Mouse (Mus musculus) hindbrain, embryonic 14.5 days (tissue): ENCODE measurements around the gene Olfr1261. TPM values are rescaled to one million over a fixed set of nuclear protein-coding genes. Genes with fewer than 3 reads are reported as not detected.

Source experiments
- ATAC-seq: fragments of 200-750 bp; cut with Nextera tagmentation; 2 replicates; pipeline ENCODE4 v1.8.0; 2017; ENCODE audit warnings: moderate number of reproducible peaks, mild to moderate bottlenecking, moderate TSS enrichment, moderate library complexity; ENCODE audit not compliant: low FRiP score
- DNase-seq: peaks from one replicate; pipeline ENCODE4 v3.0.0-alpha.2; 2015; ENCODE audit warnings: low spot score
- H3K27ac ChIP-seq: fragments of 300-500 bp; sonication (generic); 2 replicates; pipeline ENCODE4 v1.5.1; 2014; ENCODE audit warnings: mild to moderate bottlenecking, moderate library complexity
- H3K27me3 ChIP-seq: fragments of 300-500 bp; sonication (generic); 2 replicates; pipeline ENCODE4 v1.6.1; 2014; ENCODE audit warnings: mild to moderate bottlenecking, low read length, mixed read lengths; ENCODE audit not compliant: control insufficient read depth, insufficient read depth
- H3K36me3 ChIP-seq: fragments of 300-500 bp; sonication (generic); replicated peaks from 2 replicates; pipeline ENCODE4 v1.6.1; 2014; ENCODE audit not compliant: control insufficient read depth, insufficient read depth
- H3K4me1 ChIP-seq: fragments of 300-500 bp; sonication (generic); replicated peaks from 2 replicates; pipeline ENCODE4 v1.6.1; 2014; ENCODE audit warnings: antibody characterized with exemption, low read length, mixed read lengths; ENCODE audit not compliant: control insufficient read depth, insufficient read depth
- H3K4me2 ChIP-seq: fragments of 300-500 bp; sonication (generic); replicated peaks from 2 replicates; pipeline ENCODE4 v1.6.1; 2014; ENCODE audit warnings: mild to moderate bottlenecking, moderate library complexity
- H3K4me3 ChIP-seq: fragments of 300-500 bp; sonication (generic); replicated peaks from 2 replicates; pipeline ENCODE4 v1.5.1; 2014; ENCODE audit warnings: mild to moderate bottlenecking, low read length
- H3K9ac ChIP-seq: fragments of 300-500 bp; sonication (generic); 2 replicates; pipeline ENCODE4 v1.6.1; 2014
- H3K9me3 ChIP-seq: fragments of 300-500 bp; sonication (generic); 2 replicates; pipeline ENCODE4 v1.6.1; 2016; ENCODE audit warnings: low read length; ENCODE audit not compliant: control insufficient read depth
- WGBS: fragments of 180-500 bp; shearing (Covaris S2); extraction: QIAGEN DNeasy Blood & Tissue Kit; methylation state at CpG from one replicate; pipeline ENCODE4 v1.1.7; 2014; 5-methylcytosine and 5-hydroxymethylcytosine counted together
- polyA plus RNA-seq: library from polyadenylated mRNA; unstranded; fragments of >200 nt; fragmentation: Nextera tagmentation; extraction: Ambion mirVana; gene quantifications from 2 replicates; pipeline ENCODE4 v1.2.1, GENCODE M21; 2014

The Olfr1261 gene
- not detected in 2 replicates for polyA plus RNA-seq

DNA sequence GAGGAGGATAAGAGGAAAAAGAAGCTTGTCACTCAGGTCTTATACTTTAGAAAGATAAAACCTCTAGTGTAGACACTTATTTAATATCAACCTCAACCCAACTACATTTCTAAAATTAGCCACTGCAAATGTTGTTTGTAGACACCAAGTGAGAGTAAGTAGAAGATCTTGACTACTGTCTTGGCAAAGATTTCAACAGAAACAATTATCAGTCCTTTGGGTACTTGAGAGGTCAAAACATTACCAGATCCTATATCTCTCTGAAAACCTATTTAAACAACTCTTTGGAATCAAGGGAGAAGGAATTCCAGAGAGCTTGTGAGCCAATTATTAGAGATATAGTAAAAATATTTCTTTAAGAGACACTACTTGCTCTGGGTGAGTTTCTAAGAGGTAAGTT, at the start of gene Olfr1261:
Gene Olfr1261, plus strand, starts transcription at position 301 of the 400 bp plus-strand sequence.
- no peak for DNase-seq
- no peaks in the 10 kb centered on the region for H3K36me3 ChIP-seq
- H3K27me3 ChIP-seq: no peaks in the 10 kb centered on the region
- no peak within 1 kb of the TSS for H3K4me2 ChIP-seq
- H3K4me3 ChIP-seq: no peak within 1 kb of the TSS
- H3K9me3 ChIP-seq: no peaks in the 10 kb centered on the region
- no peak for ATAC-seq
- H3K9ac ChIP-seq: no peak within 1 kb of the TSS
- no peaks in the 10 kb centered on the region for H3K4me1 ChIP-seq
- no peak within 1 kb of the TSS for H3K27ac ChIP-seq

DNA sequence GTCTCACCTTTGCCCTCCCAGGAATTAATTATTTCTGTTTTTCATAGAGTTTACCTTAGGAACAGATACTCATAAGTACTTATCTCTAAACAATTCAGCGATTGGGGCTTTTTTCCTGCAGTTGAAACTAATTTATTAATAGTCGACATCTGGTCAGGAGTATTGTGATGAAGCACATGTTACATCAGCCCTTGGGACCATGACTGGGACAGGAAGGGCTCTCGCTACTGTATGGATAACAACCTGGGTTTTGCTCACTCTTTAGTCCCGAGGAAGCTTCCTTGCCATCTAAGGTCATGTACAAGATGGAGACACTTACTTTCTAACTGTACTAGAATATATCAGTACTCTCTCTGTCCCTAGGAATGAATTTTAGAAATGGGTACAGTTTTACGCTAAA, 42.5 kb upstream of the Olfr1261 start, which contains the start of gene Olfr1259:
Gene Olfr1259, minus strand, starts transcription at position 101 of the 400 bp plus-strand sequence.
- no peaks in the 10 kb centered on the region for H3K4me1 ChIP-seq
- H3K9ac ChIP-seq: no peak within 1 kb of the TSS
- no peak within 1 kb of the TSS for H3K4me2 ChIP-seq
- no peaks in the 10 kb centered on the region for H3K36me3 ChIP-seq
- H3K4me3 ChIP-seq: no peak within 1 kb of the TSS
- DNase-seq (no peak), ATAC-seq (no peak)
- H3K27ac ChIP-seq: no peak within 1 kb of the TSS
- no peaks in the 10 kb centered on the region for H3K9me3 ChIP-seq
- 93% methylated on average over 5 of the region's 5 CpGs for WGBS
- H3K27me3 ChIP-seq: no peaks in the 10 kb centered on the region

DNA sequence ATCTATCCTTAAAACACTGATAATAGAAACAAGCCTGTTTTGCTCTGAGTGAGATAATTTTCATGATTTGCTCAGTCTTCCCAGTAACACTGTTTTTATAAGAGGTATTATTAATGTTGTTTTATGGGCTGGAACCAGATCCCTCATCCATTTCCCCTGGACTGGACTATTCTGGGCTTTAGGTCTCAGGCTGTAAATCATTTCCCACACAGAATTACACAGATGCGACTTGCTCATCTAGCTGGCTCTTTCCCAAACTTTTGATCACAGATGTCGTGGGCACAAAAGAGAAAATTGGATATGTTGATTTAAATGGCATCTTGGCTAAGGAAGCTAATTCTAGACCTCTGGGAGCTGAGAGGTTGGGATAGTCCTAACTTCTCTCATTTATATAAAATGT, 16.8 kb upstream of the Olfr1261 start, which contains the start of gene Olfr1260:
Gene Olfr1260, plus strand, starts transcription at position 157 of the 400 bp plus-strand sequence.
- Histone ChIP-seq H3K4me3 (no peak within 1 kb of the TSS), H3K27ac (no peak within 1 kb of the TSS), H3K27me3 (no peaks in the 10 kb centered on the region), H3K4me2 (no peak within 1 kb of the TSS), H3K9ac (no peak within 1 kb of the TSS), H3K4me1 (no peaks in the 10 kb centered on the region), H3K9me3 (no peaks in the 10 kb centered on the region), H3K36me3 (no peaks in the 10 kb centered on the region)
- 60% methylated on average over 2 of the region's 2 CpGs for WGBS
- DNase-seq: no peak
- no peak for ATAC-seq

DNA sequence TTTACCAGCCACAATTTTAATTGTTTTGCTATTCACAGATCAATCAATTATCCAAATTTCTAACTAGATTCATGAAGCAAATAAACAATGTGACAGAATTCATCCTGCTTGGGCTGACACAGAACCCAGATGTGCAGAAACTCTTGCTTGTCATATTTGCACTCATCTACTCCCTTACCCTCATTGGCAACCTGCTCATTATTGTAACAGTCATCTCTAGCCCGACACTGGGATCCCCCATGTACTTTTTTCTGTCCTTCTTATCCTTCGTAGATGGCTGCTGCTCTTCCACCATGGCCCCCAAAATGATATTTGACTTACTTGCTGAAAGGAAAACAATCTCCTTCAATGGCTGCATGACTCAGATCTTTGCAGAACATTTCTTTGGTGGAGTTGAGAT, 13.3 kb upstream of the Olfr1261 start:
- H3K4me3 ChIP-seq: no peak overlapping the region
- H3K4me2 ChIP-seq: no peak overlapping the region
- H3K27me3 ChIP-seq: no peaks in the 10 kb centered on the region
- no peak overlapping the region for H3K27ac ChIP-seq
- no peaks in the 10 kb centered on the region for H3K4me1 ChIP-seq
- H3K9ac ChIP-seq: no peak overlapping the region
- H3K9me3 ChIP-seq: no peaks in the 10 kb centered on the region
- ATAC-seq (no peak), DNase-seq (no peak)
- WGBS: 90% methylated on average over 2 of the region's 2 CpGs
- no peaks in the 10 kb centered on the region for H3K36me3 ChIP-seq

DNA sequence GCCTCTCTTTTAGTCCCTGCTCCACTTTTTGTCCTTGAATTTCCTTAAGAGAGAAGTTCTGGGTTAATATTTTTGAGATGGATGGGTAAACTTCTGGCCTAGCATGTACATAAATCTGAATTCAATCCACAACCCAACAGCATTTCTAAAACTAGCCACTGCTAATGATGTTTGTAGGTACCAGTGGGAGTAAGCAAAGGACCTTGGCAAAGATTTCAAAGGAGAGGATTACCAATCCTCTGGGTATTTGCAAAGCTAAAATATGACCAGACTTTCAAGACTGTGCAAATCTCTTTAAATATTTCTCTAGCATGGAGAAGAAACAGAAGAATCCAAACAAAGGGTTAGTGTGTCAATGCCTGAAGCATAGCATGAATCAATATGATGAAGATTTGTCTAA, 8.8 kb downstream of the Olfr1261 start, which contains the start of gene Olfr1262:
Gene Olfr1262, plus strand, starts transcription at position 301 of the 400 bp plus-strand sequence.
- H3K9ac ChIP-seq: no peak within 1 kb of the TSS
- no peak within 1 kb of the TSS for H3K27ac ChIP-seq
- no peak for ATAC-seq
- no peaks in the 10 kb centered on the region for H3K27me3 ChIP-seq
- no peaks in the 10 kb centered on the region for H3K4me1 ChIP-seq
- no peaks in the 10 kb centered on the region for H3K9me3 ChIP-seq
- no peaks in the 10 kb centered on the region for H3K36me3 ChIP-seq
- no peak for DNase-seq
- no peak within 1 kb of the TSS for H3K4me2 ChIP-seq
- H3K4me3 ChIP-seq: no peak within 1 kb of the TSS

DNA sequence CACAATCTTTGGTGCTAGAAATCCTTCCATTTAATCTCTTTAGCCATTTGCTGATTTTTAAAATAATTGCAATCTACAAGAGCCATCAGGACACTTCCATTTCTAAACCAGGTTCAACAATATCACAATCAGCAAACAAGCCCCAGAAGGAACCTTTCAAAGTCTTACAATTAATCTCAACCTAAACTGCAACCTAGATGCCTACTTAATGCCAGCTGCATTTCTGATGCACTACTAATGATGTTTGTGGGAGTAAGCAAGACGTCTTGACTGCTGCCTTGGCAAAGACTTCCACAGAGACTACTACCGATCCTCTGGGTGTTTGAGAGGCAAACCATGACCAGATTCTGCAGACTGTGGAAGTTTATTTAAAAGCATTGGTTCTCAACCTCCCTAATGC, 20.8 kb downstream of the Olfr1261 start, which contains the start of gene Olfr1263:
Gene Olfr1263, plus strand, starts transcription at position 301 of the 400 bp plus-strand sequence.
- no peaks in the 10 kb centered on the region for H3K27me3 ChIP-seq
- H3K27ac ChIP-seq: no peak within 1 kb of the TSS
- no peaks in the 10 kb centered on the region for H3K36me3 ChIP-seq
- DNase-seq: no peak
- no peak for ATAC-seq
- no peaks in the 10 kb centered on the region for H3K4me1 ChIP-seq
- no peak within 1 kb of the TSS for H3K9ac ChIP-seq
- no peaks in the 10 kb centered on the region for H3K9me3 ChIP-seq
- H3K4me3 ChIP-seq: no peak within 1 kb of the TSS
- WGBS: 93% methylated on average over 2 of the region's 2 CpGs
- no peak within 1 kb of the TSS for H3K4me2 ChIP-seq

DNA sequence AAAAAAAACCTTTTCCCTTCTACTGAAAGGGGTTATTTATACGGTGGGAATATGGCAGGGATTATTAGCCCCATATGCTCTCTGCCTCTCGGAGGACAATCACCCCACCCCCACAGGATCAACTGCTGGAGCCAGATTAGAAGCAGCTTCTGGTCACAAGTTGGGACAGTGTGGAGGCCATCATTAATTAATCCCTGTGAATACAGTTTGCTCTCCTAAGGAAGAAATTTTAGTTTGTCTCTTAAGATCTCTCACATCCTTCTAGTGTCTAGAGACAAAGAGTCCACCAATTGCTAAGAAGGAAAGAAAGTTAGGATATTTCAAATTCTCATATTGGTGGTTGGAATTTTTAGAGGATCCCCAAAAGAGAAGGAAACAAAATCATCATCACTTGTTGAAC, 34.5 kb downstream of the Olfr1261 start, which contains the start of gene Olfr1264:
Gene Olfr1264, minus strand, starts transcription at position 101 of the 400 bp plus-strand sequence.
- Histone ChIP-seq H3K4me1 (no peaks in the 10 kb centered on the region), H3K9me3 (no peaks in the 10 kb centered on the region), H3K36me3 (no peaks in the 10 kb centered on the region), H3K27me3 (no peaks in the 10 kb centered on the region), H3K9ac (no peak within 1 kb of the TSS), H3K4me2 (no peak within 1 kb of the TSS), H3K27ac (no peak within 1 kb of the TSS), H3K4me3 (no peak within 1 kb of the TSS)
- 85% methylated on average over 2 of the region's 2 CpGs for WGBS
- no peak for DNase-seq
- ATAC-seq: no peak

DNA sequence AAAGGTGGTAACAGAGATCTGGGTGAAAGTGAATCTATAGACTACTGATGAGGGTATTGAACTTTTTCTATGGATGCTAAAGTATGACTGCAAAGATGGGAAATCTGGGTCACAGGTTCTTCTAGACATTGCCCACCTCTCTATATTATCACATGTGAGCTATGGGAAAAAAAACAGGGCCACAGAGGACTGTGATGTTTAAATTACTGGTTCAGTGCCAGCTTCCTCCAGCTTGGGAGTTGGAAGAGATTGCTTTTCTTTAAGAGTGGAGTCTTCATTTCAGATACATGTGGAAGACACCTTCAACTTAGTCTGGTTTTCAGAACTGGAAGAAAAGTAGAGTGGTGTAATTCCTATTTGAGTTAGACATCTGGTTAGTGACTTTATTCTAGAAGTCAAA, 44.0 kb downstream of the Olfr1261 start, which contains the start of gene Olfr1265:
Gene Olfr1265, plus strand, starts transcription at position 301 of the 400 bp plus-strand sequence.
- DNase-seq (peak; percentile 2), ATAC-seq (no peak)
- Histone ChIP-seq H3K27me3 (no peaks in the 10 kb centered on the region), H3K27ac (no peak within 1 kb of the TSS), H3K36me3 (no peaks in the 10 kb centered on the region), H3K4me3 (no peak within 1 kb of the TSS), H3K4me2 (no peak within 1 kb of the TSS), H3K4me1 (no peaks in the 10 kb centered on the region), H3K9me3 (no peaks in the 10 kb centered on the region), H3K9ac (no peak within 1 kb of the TSS)
